Mouse (Mus musculus): ENCODE measurements around the gene D630045J12Rik. TPM values are rescaled to one million over a fixed set of nuclear protein-coding genes. Genes with fewer than 3 reads are reported as not detected.

D630045J12Rik gene
- total and polyA plus RNA-seq, 3 experiments: 2.5 to 6.2 TPM; not detected in 1

DNA sequence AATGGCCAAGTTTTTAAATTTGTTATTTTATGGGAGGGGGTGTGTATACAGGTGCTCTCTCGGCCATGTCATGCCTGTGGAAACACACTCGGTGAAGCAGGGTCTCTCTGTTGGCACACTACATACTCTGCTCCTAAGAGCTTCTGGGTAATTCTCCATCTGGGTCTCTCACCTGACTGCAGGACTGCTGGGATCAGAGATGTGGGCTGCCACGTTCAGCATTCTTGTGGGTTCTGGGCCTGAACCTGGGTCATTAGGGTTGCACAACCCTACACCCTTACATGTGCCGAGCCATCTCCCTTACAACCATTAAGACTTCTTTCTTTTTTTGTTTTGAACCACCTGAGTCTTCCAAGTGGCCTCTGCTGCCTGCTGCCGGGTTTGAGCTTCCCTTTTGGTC, 132.0 kb downstream of the D630045J12Rik start:
- H3K36me3 ChIP-seq (ENCODE audit: control insufficient read depth in 1 of 2, insufficient read depth in 2 of 2, low read length in 2 of 2): no peaks in the 10 kb centered on the region
- no peak for TF ChIP-seq USF1 (IDR thresholded peaks at IDR 0.05; ENCODE audit: low read depth, low read length)
- TF ChIP-seq EP300 (IDR thresholded peaks at IDR 0.05; ENCODE audit: low read depth in 1 of 2, low read length in 2 of 2): no peak
- TF ChIP-seq CTCF (IDR thresholded peaks at IDR 0.05 in 2 of 3, conservative IDR thresholded peaks at IDR 0.05 in 1 of 3; ENCODE audit: control insufficient read depth in 1 of 3, insufficient read depth in 1 of 3, low read depth in 2 of 3, low read length in 3 of 3, poor library complexity in 1 of 3, severe bottlenecking in 1 of 3): no peak
- TF ChIP-seq ZC3H11A (IDR thresholded peaks at IDR 0.05; ENCODE audit: low read depth, low read length): no peak
- no peak for TF ChIP-seq MAZ (IDR thresholded peaks at IDR 0.05; ENCODE audit: low read depth, low read length)
- TF ChIP-seq POLR2AphosphoS2 (IDR thresholded peaks at IDR 0.05; ENCODE audit: low read length): no peak
- TF ChIP-seq POLR2A (IDR thresholded peaks at IDR 0.05; ENCODE audit: control insufficient read depth in 1 of 2, insufficient read depth in 1 of 2, low read depth in 1 of 2, low read length in 2 of 2, poor library complexity in 1 of 2): no peak
- no peak for TF ChIP-seq KAT2A (conservative IDR thresholded peaks at IDR 0.05; ENCODE audit: low read depth, low read length)
- no peak for TF ChIP-seq TCF12 (IDR thresholded peaks at IDR 0.05; ENCODE audit: low read depth, low read length)
- TF ChIP-seq TAL1 (IDR thresholded peaks at IDR 0.05; ENCODE audit: low read length): no peak
- TF ChIP-seq E2F4 (IDR thresholded peaks at IDR 0.05; ENCODE audit: borderline replicate concordance, low read depth, low read length): no peak
- TF ChIP-seq UBTF (IDR thresholded peaks at IDR 0.05; ENCODE audit: borderline replicate concordance, insufficient read depth, low read depth, low read length): no peak
- TF ChIP-seq ZMIZ1 (IDR thresholded peaks at IDR 0.05; ENCODE audit: low read depth, low read length): no peak
- TF ChIP-seq ELF1 (IDR thresholded peaks at IDR 0.05; ENCODE audit: low read depth, low read length): no peak
- no peaks in the 10 kb centered on the region for H3K4me1 ChIP-seq (ENCODE audit: control insufficient read depth in 1 of 2, insufficient read depth in 2 of 2, low read length in 2 of 2)
- no peaks in the 10 kb centered on the region for H3K79me2 ChIP-seq (ENCODE audit: control insufficient read depth, insufficient read depth, low read length, poor library complexity)
- H3K4me3 ChIP-seq (ENCODE audit: control insufficient read depth in 1 of 2, insufficient read depth in 1 of 2, low read depth in 2 of 2, low read length in 2 of 2): no peak overlapping the region
- no peaks in the 10 kb centered on the region for H3K27me3 ChIP-seq (ENCODE audit: control insufficient read depth in 1 of 2, insufficient read depth in 2 of 2, low read length in 2 of 2)
- no peaks in the 10 kb centered on the region for H3K9me3 ChIP-seq (replicated peaks; ENCODE audit: insufficient read depth, low read length)
- no peak overlapping the region for H3K9ac ChIP-seq (ENCODE audit: control insufficient read depth, low read depth, low read length, poor library complexity, severe bottlenecking)
- DNase-seq (ENCODE audit: low read depth, low spot score): no peak
- no peak overlapping the region for H3K27ac ChIP-seq (ENCODE audit: control insufficient read depth, low read depth, low read length)

DNA sequence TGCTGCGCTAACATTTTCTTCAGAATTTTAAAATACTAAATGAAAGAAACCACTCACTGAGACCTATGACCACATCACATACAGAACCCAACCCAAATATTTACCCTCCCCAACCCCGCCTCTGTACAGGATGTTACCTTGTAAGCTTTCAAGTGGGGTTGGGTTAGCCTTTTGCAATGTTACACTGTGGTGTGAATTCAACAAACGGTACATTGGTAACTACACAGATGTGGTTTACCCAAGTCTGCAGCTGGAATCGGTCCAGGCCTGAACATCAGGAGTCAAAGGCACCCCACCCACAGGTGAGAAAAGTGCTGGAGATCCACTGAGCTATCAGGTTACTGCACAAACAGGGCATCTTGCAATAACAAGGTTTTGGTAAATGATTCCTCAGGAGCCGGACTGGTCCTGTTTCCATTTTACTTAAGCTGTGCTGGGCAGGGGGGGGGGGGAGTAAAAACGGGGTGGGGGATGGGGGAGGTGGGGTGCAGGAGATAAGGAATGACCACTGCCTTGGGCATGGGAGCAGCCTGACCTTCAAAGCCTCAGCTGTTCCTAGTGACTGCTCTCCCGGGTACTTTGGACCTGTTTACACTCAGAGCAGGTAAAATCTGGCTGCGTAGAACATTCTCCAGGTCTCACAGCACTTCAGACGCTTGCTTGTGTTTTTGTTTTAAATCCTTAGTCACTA, 133.0 kb downstream of the D630045J12Rik start:
- Histone ChIP-seq H3K4me3 (ENCODE audit: control insufficient read depth in 1 of 2, insufficient read depth in 1 of 2, low read depth in 2 of 2, low read length in 2 of 2) (no peak overlapping the region), H3K9ac (ENCODE audit: control insufficient read depth, low read depth, low read length, poor library complexity, severe bottlenecking) (no peak overlapping the region), H3K36me3 (ENCODE audit: control insufficient read depth in 1 of 2, insufficient read depth in 2 of 2, low read length in 2 of 2) (no peaks in the 10 kb centered on the region), H3K27ac (ENCODE audit: control insufficient read depth, low read depth, low read length) (no peak overlapping the region), H3K9me3 (replicated peaks; ENCODE audit: insufficient read depth, low read length) (no peaks in the 10 kb centered on the region), H3K79me2 (ENCODE audit: control insufficient read depth, insufficient read depth, low read length, poor library complexity) (no peaks in the 10 kb centered on the region), H3K27me3 (ENCODE audit: control insufficient read depth in 1 of 2, insufficient read depth in 2 of 2, low read length in 2 of 2) (no peaks in the 10 kb centered on the region), H3K4me1 (ENCODE audit: control insufficient read depth in 1 of 2, insufficient read depth in 2 of 2, low read length in 2 of 2) (no peaks in the 10 kb centered on the region)
- DNase-seq (ENCODE audit: low read depth, low spot score): no peak
- no peak for TF ChIP-seq NRF1 (IDR thresholded peaks at IDR 0.05; ENCODE audit: insufficient read depth, low read depth, low read length, poor library complexity, severe bottlenecking)
- no peak for TF ChIP-seq ELF1 (IDR thresholded peaks at IDR 0.05; ENCODE audit: low read depth, low read length)
- no peak for TF ChIP-seq ZMIZ1 (IDR thresholded peaks at IDR 0.05; ENCODE audit: low read depth, low read length)
- no peak for TF ChIP-seq BHLHE40 (IDR thresholded peaks at IDR 0.05; ENCODE audit: borderline replicate concordance, low read depth, low read length)
- TF ChIP-seq MAFK (IDR thresholded peaks at IDR 0.05; ENCODE audit: borderline replicate concordance, low read depth, low read length): no peak
- TF ChIP-seq HCFC1 (IDR thresholded peaks at IDR 0.05; ENCODE audit: low read depth, low read length): no peak
- TF ChIP-seq USF2 (IDR thresholded peaks at IDR 0.05; ENCODE audit: borderline replicate concordance in 1 of 2, insufficient read depth in 1 of 2, low read depth in 1 of 2, low read length in 2 of 2): no peak
- no peak for TF ChIP-seq TAL1 (IDR thresholded peaks at IDR 0.05; ENCODE audit: low read length)
- no peak for TF ChIP-seq CHD2 (IDR thresholded peaks at IDR 0.05; ENCODE audit: low read length)
- TF ChIP-seq JUND (IDR thresholded peaks at IDR 0.05; ENCODE audit: low read depth, low read length): no peak
- TF ChIP-seq POLR2AphosphoS5 (IDR thresholded peaks at IDR 0.05; ENCODE audit: borderline replicate concordance, low read depth, low read length): no peak
- no peak for TF ChIP-seq POLR2A (IDR thresholded peaks at IDR 0.05; ENCODE audit: control insufficient read depth in 1 of 2, insufficient read depth in 1 of 2, low read depth in 1 of 2, low read length in 2 of 2, poor library complexity in 1 of 2)
